Mouse (Mus musculus) embryo, embryonic 11 days (tissue): ENCODE measurements around the gene Rab36.

Experiments used
- DNase-seq: peaks from one replicate; pipeline ENCODE4 v3.0.0-alpha.2; 2015

Rab36 gene

GRCm38 (mm10) chr10:75045831-75046230 is 9.0 kb downstream of the Rab36 start:
- no peak for DNase-seq

- DNase-seq, result no peak
Measured at GRCm38 (mm10) chr10:75048711-75049110, 11.9 kb downstream of the Rab36 start.

GRCm38 (mm10) chr10:75051364-75052074 is 14.7 kb downstream of the Rab36 start:
- no peak for DNase-seq

GRCm38 (mm10) chr10:75052902-75053301 is 16.0 kb downstream of the Rab36 start:
- no peak for DNase-seq

- DNase-seq, result no peak
Measured at GRCm38 (mm10) chr10:75053655-75054054, 16.8 kb downstream of the Rab36 start.

- no peak for DNase-seq
Measured at GRCm38 (mm10) chr10:75054125-75054524, 17.3 kb downstream of the Rab36 start.

GRCm38 (mm10) chr10:75055672-75056071 is 18.8 kb downstream of the Rab36 start:
- DNase-seq, result no peak

GRCm38 (mm10) chr10:75056255-75056654 is 19.4 kb downstream of the Rab36 start:
- DNase-seq, result peak; percentile 22

GRCm38 (mm10) chr10:75058336-75058735 is 21.5 kb downstream of the Rab36 start:
- DNase-seq, result no peak

GRCm38 (mm10) chr10:75058761-75059395 is 22.0 kb downstream of the Rab36 start:
- peak; percentile 52 for DNase-seq

GRCm38 (mm10) chr10:75059396-75059795 is 22.5 kb downstream of the Rab36 start:
- peak; percentile 88 for DNase-seq

GRCm38 (mm10) chr10:75060217-75060842 is 23.5 kb downstream of the Rab36 start, which contains the start of gene Bcr:
Bcr (plus strand) TSS chr10:75060592.
- DNase-seq, result peak; percentile 91

GRCm38 (mm10) chr10:75060843-75061235 is 24.0 kb downstream of the Rab36 start:
- peak; percentile 49 for DNase-seq

GRCm38 (mm10) chr10:75061341-75062188 is 24.7 kb downstream of the Rab36 start:
- DNase-seq, result peak; percentile 38

GRCm38 (mm10) chr10:75062189-75062561 is 25.3 kb downstream of the Rab36 start:
- peak; percentile 27 for DNase-seq

GRCm38 (mm10) chr10:75062621-75063020 is 25.8 kb downstream of the Rab36 start:
- no peak for DNase-seq

GRCm38 (mm10) chr10:75063301-75063965 is 26.6 kb downstream of the Rab36 start:
- no peak for DNase-seq

- DNase-seq, result no peak
Measured at GRCm38 (mm10) chr10:75065691-75066090, 28.8 kb downstream of the Rab36 start.

- no peak for DNase-seq
Measured at GRCm38 (mm10) chr10:75067446-75067845, 30.6 kb downstream of the Rab36 start.

GRCm38 (mm10) chr10:75068086-75068485 is 31.2 kb downstream of the Rab36 start:
- DNase-seq, result no peak

- no peak for DNase-seq
Measured at GRCm38 (mm10) chr10:75068624-75069328, 31.9 kb downstream of the Rab36 start.
